Mouse (Mus musculus): ENCODE data around the gene Adamts8. TPM values are rescaled to one million over a fixed set of nuclear protein-coding genes. Genes with fewer than 3 reads are reported as not detected.
A peak's percentile ranks its signal among the peaks of the same experiment; 100 is the strongest.

The Adamts8 gene
- polyA plus RNA-seq, 1 experiment from 2014 or later: 6.3 TPM

- Histone ChIP-seq H3K4me3 (replicated peaks; ENCODE audit: low read length) (no peak overlapping the region), H3K4me1 (ENCODE audit: control insufficient read depth, insufficient read depth, low read length) (no peaks in the 10 kb centered on the region), H3K36me3 (ENCODE audit: control insufficient read depth, insufficient read depth, low read length) (no peaks in the 10 kb centered on the region), H3K9ac (ENCODE audit: low read length) (no peak overlapping the region), H3K9me3 (replicated peaks; ENCODE audit: control insufficient read depth, low read length) (no peaks in the 10 kb centered on the region), H3K27me3 (ENCODE audit: control insufficient read depth, insufficient read depth, low read length) (peaks cover 17% of the 10 kb centered on the region), H3K27ac (ENCODE audit: low read length) (no peak overlapping the region), H3K4me2 (ENCODE audit: low read depth, low read length) (peak overlapping the region; percentile 29)
- 30% methylated on average over 9 of the region's 9 CpGs for WGBS
- peak; percentile 66; the same call in 1 of the 2 replicates for ATAC-seq (ENCODE audit: insufficient read depth, low FRiP score)
Observed at GRCm38 (mm10) chr9:30936674-30937438, 5.5 kb upstream of the Adamts8 start.

DNA sequence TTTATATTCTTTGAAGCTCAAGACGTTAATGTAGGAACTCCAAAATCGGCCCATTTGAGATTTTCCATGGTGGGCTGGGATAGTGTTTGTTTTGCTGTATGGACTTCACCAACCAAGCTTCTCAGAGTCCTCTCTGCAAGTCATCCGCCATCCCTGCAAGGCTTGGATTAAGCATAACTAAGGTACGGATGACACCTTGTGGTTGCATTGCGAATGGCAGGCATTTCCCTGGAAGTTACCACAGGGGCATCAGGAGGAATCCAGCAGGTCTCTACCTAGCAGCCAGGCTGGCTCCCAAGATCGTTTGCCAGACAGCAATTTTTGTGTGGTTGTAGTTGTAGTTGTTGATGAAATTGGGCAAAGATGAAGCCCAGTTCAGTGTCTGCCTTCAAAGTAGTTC is 2.0 kb upstream of the Adamts8 start:
- Histone ChIP-seq H3K27ac (ENCODE audit: low read length) (no peak overlapping the region), H3K9me3 (replicated peaks; ENCODE audit: control insufficient read depth, low read length) (no peaks in the 10 kb centered on the region), H3K9ac (ENCODE audit: low read length) (no peak overlapping the region), H3K4me2 (ENCODE audit: low read depth, low read length) (no peak overlapping the region), H3K4me1 (ENCODE audit: control insufficient read depth, insufficient read depth, low read length) (no peaks in the 10 kb centered on the region), H3K27me3 (ENCODE audit: control insufficient read depth, insufficient read depth, low read length) (peaks cover 36% of the 10 kb centered on the region), H3K4me3 (replicated peaks; ENCODE audit: low read length) (no peak overlapping the region), H3K36me3 (ENCODE audit: control insufficient read depth, insufficient read depth, low read length) (no peaks in the 10 kb centered on the region)
- ATAC-seq (ENCODE audit: insufficient read depth, low FRiP score): no peak
- WGBS: 5% methylated on average over 6 of the region's 6 CpGs

DNA sequence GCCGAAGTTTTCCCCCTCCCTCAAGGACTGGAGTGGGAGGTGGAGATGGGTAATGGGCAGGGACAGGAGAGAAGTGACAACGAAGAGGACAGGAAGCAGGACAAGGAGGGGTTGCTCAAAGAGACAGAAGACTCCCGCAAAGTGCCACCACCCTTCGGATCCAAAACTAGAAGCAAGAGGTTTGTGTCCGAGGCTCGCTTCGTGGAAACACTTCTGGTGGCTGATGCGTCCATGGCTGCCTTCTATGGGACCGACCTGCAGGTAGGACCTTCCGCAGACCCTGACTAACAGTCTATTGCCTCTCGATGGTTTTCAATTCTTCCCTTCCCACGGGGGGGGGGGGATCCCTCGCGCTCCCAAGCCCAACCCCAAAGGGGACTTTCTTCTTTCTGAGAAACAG is 979 bp downstream of the Adamts8 start:
- WGBS: 2% methylated on average over 14 of the region's 14 CpGs
- Histone ChIP-seq H3K27me3 (ENCODE audit: control insufficient read depth, insufficient read depth, low read length) (peaks cover 39% of the 10 kb centered on the region), H3K4me3 (replicated peaks; ENCODE audit: low read length) (peak overlapping the region; percentile 56), H3K36me3 (ENCODE audit: control insufficient read depth, insufficient read depth, low read length) (no peaks in the 10 kb centered on the region), H3K4me1 (ENCODE audit: control insufficient read depth, insufficient read depth, low read length) (no peaks in the 10 kb centered on the region), H3K9me3 (replicated peaks; ENCODE audit: control insufficient read depth, low read length) (no peaks in the 10 kb centered on the region), H3K9ac (ENCODE audit: low read length) (peak overlapping the region; percentile 67), H3K27ac (ENCODE audit: low read length) (no peak overlapping the region), H3K4me2 (ENCODE audit: low read depth, low read length) (peak overlapping the region; percentile 96)
- ATAC-seq (ENCODE audit: insufficient read depth, low FRiP score): no peak

GRCm38 (mm10) chr9:30944234-30944633 is 1.9 kb downstream of the Adamts8 start:
- Histone ChIP-seq H3K9me3 (replicated peaks; ENCODE audit: control insufficient read depth, low read length) (no peaks in the 10 kb centered on the region), H3K4me2 (ENCODE audit: low read depth, low read length) (peak overlapping the region; percentile 96), H3K27me3 (ENCODE audit: control insufficient read depth, insufficient read depth, low read length) (peaks cover 33% of the 10 kb centered on the region), H3K4me3 (replicated peaks; ENCODE audit: low read length) (peak overlapping the region; percentile 56), H3K36me3 (ENCODE audit: control insufficient read depth, insufficient read depth, low read length) (no peaks in the 10 kb centered on the region), H3K4me1 (ENCODE audit: control insufficient read depth, insufficient read depth, low read length) (no peaks in the 10 kb centered on the region), H3K27ac (ENCODE audit: low read length) (no peak overlapping the region), H3K9ac (ENCODE audit: low read length) (peak overlapping the region; percentile 67; the same call in 1 of the 2 replicates)
- WGBS: 38% methylated on average over 1 of the region's 1 CpGs
- no peak for ATAC-seq (ENCODE audit: insufficient read depth, low FRiP score)

DNA sequence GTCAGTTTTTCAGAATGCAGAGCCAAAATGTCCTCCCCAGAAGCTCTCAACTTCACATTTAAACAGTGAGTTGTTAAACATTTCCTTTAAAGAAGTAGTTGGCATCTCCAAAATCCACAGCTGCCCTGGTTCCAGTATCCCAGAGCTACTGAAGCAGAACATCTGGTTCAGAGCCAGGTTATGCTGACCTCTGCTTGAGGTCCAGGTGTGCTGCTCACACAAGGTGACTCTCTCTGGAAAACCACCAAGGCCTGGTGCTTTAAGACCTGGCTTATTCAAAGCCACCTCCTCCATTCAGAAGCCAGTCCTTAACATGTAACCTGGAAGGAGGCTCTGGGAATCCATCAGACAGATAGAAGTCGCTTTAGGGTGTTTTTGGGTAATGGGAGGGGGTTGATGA is 2.9 kb downstream of the Adamts8 start:
- 51% methylated on average over 1 of the region's 1 CpGs for WGBS
- Histone ChIP-seq H3K4me3 (replicated peaks; ENCODE audit: low read length) (no peak overlapping the region), H3K27ac (ENCODE audit: low read length) (no peak overlapping the region), H3K27me3 (ENCODE audit: control insufficient read depth, insufficient read depth, low read length) (peaks cover 33% of the 10 kb centered on the region), H3K9ac (ENCODE audit: low read length) (no peak overlapping the region), H3K4me2 (ENCODE audit: low read depth, low read length) (no peak overlapping the region), H3K36me3 (ENCODE audit: control insufficient read depth, insufficient read depth, low read length) (no peaks in the 10 kb centered on the region), H3K9me3 (replicated peaks; ENCODE audit: control insufficient read depth, low read length) (no peaks in the 10 kb centered on the region), H3K4me1 (ENCODE audit: control insufficient read depth, insufficient read depth, low read length) (0 out of 2 replicates have a peak, but pooled peaks cover 5% of the 10 kb centered on the region)
- no peak for ATAC-seq (ENCODE audit: insufficient read depth, low FRiP score)

DNA sequence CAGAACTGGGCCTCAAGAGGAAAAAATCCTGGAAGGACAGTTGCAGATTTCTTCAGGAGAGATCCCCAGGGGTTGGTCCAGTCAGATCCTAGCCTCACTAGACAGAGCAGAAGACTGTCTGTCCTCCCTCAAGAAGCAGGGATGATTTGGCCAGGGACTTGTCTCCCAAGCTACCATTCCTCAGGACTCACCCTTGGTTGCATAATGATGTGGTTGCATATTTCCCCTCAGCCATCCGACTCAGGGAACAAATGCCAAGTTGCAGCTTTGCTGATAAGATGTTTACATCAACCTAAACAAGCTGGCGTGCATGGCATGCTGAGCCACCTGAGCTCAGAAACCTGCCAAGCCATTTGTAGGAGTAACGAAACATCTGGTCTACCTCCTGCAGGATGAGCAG is 7.1 kb downstream of the Adamts8 start:
- 60% methylated on average over 3 of the region's 3 CpGs for WGBS
- Histone ChIP-seq H3K4me1 (ENCODE audit: control insufficient read depth, insufficient read depth, low read length) (peaks cover 5% of the 10 kb centered on the region), H3K36me3 (ENCODE audit: control insufficient read depth, insufficient read depth, low read length) (no peaks in the 10 kb centered on the region), H3K27ac (ENCODE audit: low read length) (no peak overlapping the region), H3K27me3 (ENCODE audit: control insufficient read depth, insufficient read depth, low read length) (peaks cover 9% of the 10 kb centered on the region), H3K9ac (ENCODE audit: low read length) (no peak overlapping the region), H3K9me3 (replicated peaks; ENCODE audit: control insufficient read depth, low read length) (no peaks in the 10 kb centered on the region), H3K4me3 (replicated peaks; ENCODE audit: low read length) (no peak overlapping the region), H3K4me2 (ENCODE audit: low read depth, low read length) (no peak overlapping the region)
- no peak for ATAC-seq (ENCODE audit: insufficient read depth, low FRiP score)

DNA sequence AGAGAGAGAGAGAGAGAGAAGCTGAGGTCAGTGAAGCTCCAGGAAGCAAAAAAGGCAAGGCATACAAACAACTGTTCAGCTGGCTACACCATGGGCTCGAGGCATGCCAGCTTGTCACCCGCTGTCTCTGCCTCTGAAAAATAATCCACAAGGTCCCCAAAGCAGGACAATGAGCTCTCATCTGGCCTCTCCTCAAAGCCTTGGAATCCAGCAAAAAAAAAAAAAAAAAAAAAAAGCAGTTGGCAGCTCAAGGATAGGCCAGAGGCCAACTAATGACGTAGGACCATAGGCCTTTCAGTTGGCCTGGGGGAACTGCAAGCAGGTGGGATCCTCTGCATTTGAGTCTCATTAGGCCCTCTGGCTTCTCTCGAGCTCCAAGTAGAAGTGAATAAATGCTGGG is 7.6 kb downstream of the Adamts8 start:
- H3K4me1 ChIP-seq (ENCODE audit: control insufficient read depth, insufficient read depth, low read length): peaks cover 5% of the 10 kb centered on the region
- no peak overlapping the region for H3K27ac ChIP-seq (ENCODE audit: low read length)
- ATAC-seq (ENCODE audit: insufficient read depth, low FRiP score): no peak
- H3K4me3 ChIP-seq (replicated peaks; ENCODE audit: low read length): no peak overlapping the region
- H3K9me3 ChIP-seq (replicated peaks; ENCODE audit: control insufficient read depth, low read length): no peaks in the 10 kb centered on the region
- peaks cover 4% of the 10 kb centered on the region; the same call in 1 of the 2 replicates for H3K27me3 ChIP-seq (ENCODE audit: control insufficient read depth, insufficient read depth, low read length)
- no peak overlapping the region for H3K9ac ChIP-seq (ENCODE audit: low read length)
- H3K4me2 ChIP-seq (ENCODE audit: low read depth, low read length): no peak overlapping the region
- 70% methylated on average over 4 of the region's 4 CpGs for WGBS
- no peaks in the 10 kb centered on the region for H3K36me3 ChIP-seq (ENCODE audit: control insufficient read depth, insufficient read depth, low read length)

- Histone ChIP-seq H3K4me1 (ENCODE audit: control insufficient read depth, insufficient read depth, low read length) (peaks cover 5% of the 10 kb centered on the region), H3K9me3 (replicated peaks; ENCODE audit: control insufficient read depth, low read length) (no peaks in the 10 kb centered on the region), H3K27me3 (ENCODE audit: control insufficient read depth, insufficient read depth, low read length) (0 out of 2 replicates have a peak, but pooled peaks cover 3% of the 10 kb centered on the region), H3K27ac (ENCODE audit: low read length) (no peak overlapping the region), H3K36me3 (ENCODE audit: control insufficient read depth, insufficient read depth, low read length) (no peaks in the 10 kb centered on the region), H3K4me2 (ENCODE audit: low read depth, low read length) (no peak overlapping the region), H3K9ac (ENCODE audit: low read length) (no peak overlapping the region), H3K4me3 (replicated peaks; ENCODE audit: low read length) (no peak overlapping the region)
- ATAC-seq (ENCODE audit: insufficient read depth, low FRiP score): no peak
- WGBS: 47% methylated on average over 4 of the region's 4 CpGs
Observed at GRCm38 (mm10) chr9:30950592-30950991, 8.2 kb downstream of the Adamts8 start.

GRCm38 (mm10) chr9:30951461-30951860 is 9.1 kb downstream of the Adamts8 start:
- no peak overlapping the region for H3K4me2 ChIP-seq (ENCODE audit: low read depth, low read length)
- no peaks in the 10 kb centered on the region for H3K9me3 ChIP-seq (replicated peaks; ENCODE audit: control insufficient read depth, low read length)
- H3K27ac ChIP-seq (ENCODE audit: low read length): no peak overlapping the region
- peaks cover 5% of the 10 kb centered on the region for H3K4me1 ChIP-seq (ENCODE audit: control insufficient read depth, insufficient read depth, low read length)
- ATAC-seq (ENCODE audit: insufficient read depth, low FRiP score): 0 out of 2 replicates have a peak, but pooled peaks have one; percentile 14
- H3K9ac ChIP-seq (ENCODE audit: low read length): no peak overlapping the region
- no peak overlapping the region for H3K4me3 ChIP-seq (replicated peaks; ENCODE audit: low read length)
- 76% methylated on average over 5 of the region's 5 CpGs for WGBS
- no peaks in the 10 kb centered on the region for H3K27me3 ChIP-seq (ENCODE audit: control insufficient read depth, insufficient read depth, low read length)
- no peaks in the 10 kb centered on the region for H3K36me3 ChIP-seq (ENCODE audit: control insufficient read depth, insufficient read depth, low read length)
